Mouse (Mus musculus) hindbrain, embryonic 11.5 days (tissue): ENCODE data around the gene Krtap10-4. TPM values are rescaled to one million over a fixed set of nuclear protein-coding genes. Genes with fewer than 3 reads are reported as not detected.
A peak's percentile ranks its signal among the peaks of the same experiment; 100 is the strongest.

ENCODE experiments used
- ATAC-seq: fragments of 200-750 bp; cut with Nextera tagmentation; 2 replicates; pipeline ENCODE4 v1.8.0; 2017; ENCODE audit warnings: mild to moderate bottlenecking, moderate TSS enrichment, moderate library complexity; ENCODE audit not compliant: low FRiP score
- DNase-seq: peaks from one replicate; pipeline ENCODE4 v3.0.0-alpha.2; 2015; ENCODE audit warnings: low spot score
- H3K27ac ChIP-seq: fragments of 300-500 bp; sonication (generic); 2 replicates; pipeline ENCODE4 v1.5.1; 2014; ENCODE audit warnings: mild to moderate bottlenecking, low read depth, low read length
- H3K27me3 ChIP-seq: fragments of 300-500 bp; sonication (generic); 2 replicates; pipeline ENCODE4 v1.6.1; 2014; ENCODE audit warnings: mild to moderate bottlenecking, low read length, moderate library complexity, mixed read lengths; ENCODE audit not compliant: control insufficient read depth, insufficient read depth
- H3K36me3 ChIP-seq: fragments of 300-500 bp; sonication (generic); 2 replicates; pipeline ENCODE4 v1.6.1; 2014; ENCODE audit warnings: mild to moderate bottlenecking, low read length, moderate library complexity, mixed read lengths; ENCODE audit not compliant: control insufficient read depth, insufficient read depth
- H3K4me1 ChIP-seq: fragments of 300-500 bp; sonication (generic); replicated peaks from 2 replicates; pipeline ENCODE4 v1.6.1; 2014; ENCODE audit warnings: low read length, mixed read lengths; ENCODE audit not compliant: control insufficient read depth, insufficient read depth
- H3K4me2 ChIP-seq: fragments of 300-500 bp; sonication (generic); replicated peaks from 2 replicates; pipeline ENCODE4 v1.6.1; 2014; ENCODE audit warnings: mild to moderate bottlenecking, low read depth, low read length
- H3K4me3 ChIP-seq: fragments of 300-500 bp; sonication (generic); 2 replicates; pipeline ENCODE4 v1.5.1; 2014; ENCODE audit warnings: low read depth, low read length
- H3K9ac ChIP-seq: fragments of 300-500 bp; sonication (generic); 2 replicates; pipeline ENCODE4 v1.6.1; 2014; ENCODE audit warnings: low read depth, low read length
- H3K9me3 ChIP-seq: fragments of 300-500 bp; sonication (generic); 2 replicates; pipeline ENCODE4 v1.6.1; 2016; ENCODE audit warnings: low read length; ENCODE audit not compliant: control insufficient read depth
- WGBS: fragments of 180-500 bp; shearing (Covaris S2); extraction: QIAGEN DNeasy Blood & Tissue Kit; methylation state at CpG from one replicate; pipeline ENCODE4 v1.1.7; 2014; 5-methylcytosine and 5-hydroxymethylcytosine counted together
- polyA plus RNA-seq: library from polyadenylated mRNA; unstranded; fragments of >200 nt; fragmentation: Nextera tagmentation; extraction: Ambion mirVana; gene quantifications from 2 replicates; pipeline ENCODE4 v1.2.1, GENCODE M21; 2014

Gene Krtap10-4
- polyA plus RNA-seq, 1 experiment from 2014 or later = not detected

- DNase-seq (no peak), ATAC-seq (no peak)
- Histone ChIP-seq H3K27ac (no peak within 1 kb of the TSS), H3K9me3 (peaks cover 3% of the 10 kb centered on the region; the same call in 1 of the 2 replicates), H3K27me3 (no peaks in the 10 kb centered on the region), H3K4me2 (no peak within 1 kb of the TSS), H3K9ac (no peak within 1 kb of the TSS), H3K4me3 (no peak within 1 kb of the TSS), H3K4me1 (no peaks in the 10 kb centered on the region), H3K36me3 (no peaks in the 10 kb centered on the region)
- WGBS = 61% methylated on average over 3 of the region's 3 CpGs
Observed at GRCm38 (mm10) chr10:77846503-77846902, 19.6 kb upstream of the Krtap10-4 start, which contains the start of gene Gm36176. TSS of gene Gm36176 (plus strand) at chr10:77846803.

DNA sequence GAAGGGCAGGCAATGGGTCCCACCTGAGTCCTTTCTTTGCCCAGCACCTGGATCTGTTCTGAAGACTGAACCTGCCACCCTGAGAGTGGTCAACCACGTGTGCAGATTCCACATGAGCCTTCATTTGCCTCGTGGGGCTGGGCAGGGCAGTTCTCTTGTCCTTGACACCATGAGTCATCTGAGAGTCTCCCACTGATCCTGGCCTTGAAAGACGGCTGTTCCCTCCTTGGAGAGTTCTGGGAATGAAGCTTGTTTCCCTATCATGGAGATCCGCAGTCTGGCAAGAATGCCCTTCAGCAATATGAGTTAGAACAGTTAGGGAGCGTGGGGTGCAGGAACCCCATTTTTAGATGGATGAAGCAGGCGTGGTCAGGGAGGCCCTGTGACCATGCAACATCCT, 12.1 kb upstream of the Krtap10-4 start:
- no peak overlapping the region for H3K27ac ChIP-seq
- 0 out of 2 replicates have a peak, but pooled peaks cover 3% of the 10 kb centered on the region for H3K9me3 ChIP-seq
- no peak for DNase-seq
- H3K4me3 ChIP-seq = no peak overlapping the region
- 76% methylated on average over 6 of the region's 6 CpGs for WGBS
- no peak for ATAC-seq
- no peaks in the 10 kb centered on the region for H3K36me3 ChIP-seq
- H3K4me1 ChIP-seq = no peaks in the 10 kb centered on the region
- no peak overlapping the region for H3K4me2 ChIP-seq
- no peak overlapping the region for H3K9ac ChIP-seq
- H3K27me3 ChIP-seq = no peaks in the 10 kb centered on the region

GRCm38 (mm10) chr10:77835647-77836046, 8.8 kb upstream of the Krtap10-4 start, which contains the start of gene Krtap10-10:
TSS of gene Krtap10-10 (plus strand) at chr10:77835947.
- WGBS = 69% methylated on average over 9 of the region's 9 CpGs
- ATAC-seq = no peak

DNA sequence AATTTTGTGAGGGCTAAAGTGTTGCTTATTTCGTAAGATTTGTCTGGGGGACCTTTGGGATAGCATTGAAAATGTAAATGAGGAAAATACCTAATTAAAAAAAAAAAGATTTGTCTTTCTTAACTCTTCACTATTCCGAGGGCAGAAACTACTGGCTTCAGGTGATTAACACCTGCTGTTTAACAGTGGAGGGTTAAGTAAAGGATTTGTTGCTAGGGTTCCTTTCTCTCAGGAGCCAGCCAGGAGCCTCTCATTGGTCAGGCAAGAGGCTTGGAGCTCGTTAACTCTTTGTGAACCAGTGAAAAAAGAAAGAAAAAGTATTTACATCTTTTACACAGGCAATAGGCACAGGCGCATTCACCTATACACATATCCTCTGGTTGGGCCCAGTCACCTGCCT, 7.7 kb downstream of the Krtap10-4 start:
- H3K4me3 ChIP-seq = no peak overlapping the region
- H3K9ac ChIP-seq = no peak overlapping the region
- no peaks in the 10 kb centered on the region for H3K9me3 ChIP-seq
- no peaks in the 10 kb centered on the region for H3K27me3 ChIP-seq
- 43% methylated on average over 4 of the region's 4 CpGs for WGBS
- no peak overlapping the region for H3K27ac ChIP-seq
- H3K4me1 ChIP-seq = no peaks in the 10 kb centered on the region
- no peak for DNase-seq
- H3K4me2 ChIP-seq = no peak overlapping the region
- no peaks in the 10 kb centered on the region for H3K36me3 ChIP-seq
- ATAC-seq = no peak

More at GRCm38 (mm10) chr10:77835647-77836046, 8.8 kb upstream of the Krtap10-4 start, which contains the start of gene Krtap10-10:
- Histone ChIP-seq H3K36me3 (no peaks in the 10 kb centered on the region), H3K4me2 (no peak within 1 kb of the TSS), H3K27me3 (no peaks in the 10 kb centered on the region), H3K4me3 (no peak within 1 kb of the TSS), H3K27ac (no peak within 1 kb of the TSS), H3K9ac (no peak within 1 kb of the TSS), H3K4me1 (no peaks in the 10 kb centered on the region), H3K9me3 (no peaks in the 10 kb centered on the region)
- no peak for DNase-seq

DNA sequence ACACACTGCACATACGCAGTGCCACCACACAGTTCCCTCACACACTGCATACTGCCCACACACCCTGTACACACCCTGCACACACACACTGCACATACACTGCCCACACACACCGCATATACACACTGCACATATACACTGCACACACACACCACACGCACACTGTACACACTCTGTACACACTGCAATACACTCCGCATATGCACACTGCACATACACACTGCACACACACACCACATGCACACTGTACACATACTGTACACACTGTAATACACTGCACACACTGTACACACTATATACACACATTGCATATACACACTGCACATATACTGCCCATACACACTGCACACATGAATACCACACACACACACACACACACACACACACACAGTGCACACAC, 8.4 kb downstream of the Krtap10-4 start:
- no peak for DNase-seq
- Histone ChIP-seq H3K9me3 (no peaks in the 10 kb centered on the region), H3K9ac (no peak overlapping the region), H3K27me3 (no peaks in the 10 kb centered on the region), H3K4me1 (no peaks in the 10 kb centered on the region), H3K27ac (no peak overlapping the region), H3K4me2 (no peak overlapping the region), H3K36me3 (no peaks in the 10 kb centered on the region), H3K4me3 (no peak overlapping the region)
- ATAC-seq = no peak
- WGBS = 96% methylated on average over 4 of the region's 4 CpGs

DNA sequence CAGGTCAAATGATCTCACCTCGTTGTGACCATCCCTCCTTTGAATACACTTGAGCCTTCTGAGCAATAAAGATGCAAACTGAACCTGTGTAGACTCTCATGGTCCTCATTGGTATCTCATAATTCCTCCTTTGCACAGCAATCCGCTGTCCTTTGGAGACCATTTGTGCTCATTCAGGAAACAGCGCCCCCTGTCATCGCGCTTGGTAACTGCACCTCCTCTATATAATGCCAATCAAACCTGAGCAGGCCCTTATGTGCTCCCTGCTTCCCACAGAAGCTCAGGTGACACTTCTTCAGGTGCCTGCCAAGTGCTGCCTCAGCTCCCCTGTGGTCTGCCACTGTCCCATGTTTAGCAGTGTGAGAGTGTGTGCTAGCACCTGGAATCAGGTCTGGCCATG, 11.4 kb downstream of the Krtap10-4 start:
- Histone ChIP-seq H3K4me3 (no peak overlapping the region), H3K4me2 (no peak overlapping the region), H3K4me1 (no peaks in the 10 kb centered on the region), H3K27ac (no peak overlapping the region), H3K9ac (no peak overlapping the region), H3K27me3 (no peaks in the 10 kb centered on the region), H3K36me3 (no peaks in the 10 kb centered on the region), H3K9me3 (no peaks in the 10 kb centered on the region)
- ATAC-seq = no peak
- 26% methylated on average over 5 of the region's 5 CpGs for WGBS
- peak; percentile 58 for DNase-seq

DNA sequence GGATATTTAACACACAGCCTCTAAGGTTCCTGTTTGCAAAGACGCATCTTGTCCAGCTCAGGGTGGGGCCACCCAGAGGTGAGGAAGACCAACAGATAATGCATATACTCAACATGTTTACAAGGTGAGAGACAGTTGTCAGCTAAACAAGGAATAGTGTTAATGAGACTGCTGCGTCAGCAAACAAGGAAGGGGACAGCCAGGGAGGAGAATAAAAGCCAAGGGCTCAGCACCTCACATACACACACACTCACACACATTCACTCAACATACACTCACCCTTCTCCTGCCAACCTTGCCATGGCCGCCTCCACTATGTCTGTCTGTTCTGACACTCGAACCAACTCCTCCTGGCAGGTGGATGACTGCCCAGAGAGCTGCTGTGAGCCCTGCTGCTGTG, 12.5 kb downstream of the Krtap10-4 start, which contains the start of gene Gm2696:
Gene Gm2696, plus strand, starts transcription at position 301 of the 400 bp plus-strand sequence.
- Histone ChIP-seq H3K4me1 (no peaks in the 10 kb centered on the region), H3K9me3 (no peaks in the 10 kb centered on the region), H3K27ac (no peak within 1 kb of the TSS), H3K27me3 (no peaks in the 10 kb centered on the region), H3K4me2 (no peak within 1 kb of the TSS), H3K9ac (no peak within 1 kb of the TSS), H3K4me3 (no peak within 1 kb of the TSS), H3K36me3 (no peaks in the 10 kb centered on the region)
- whole genome bisulfite sequencing = 37% methylated on average over 4 of the region's 4 CpGs
- ATAC-seq = no peak
- no peak for DNase-seq

- H3K36me3 ChIP-seq = no peaks in the 10 kb centered on the region
- no peaks in the 10 kb centered on the region for H3K4me1 ChIP-seq
- no peak within 1 kb of the TSS for H3K4me2 ChIP-seq
- no peak within 1 kb of the TSS for H3K9ac ChIP-seq
- DNase-seq = no peak
- no peaks in the 10 kb centered on the region for H3K27me3 ChIP-seq
- no peak within 1 kb of the TSS for H3K27ac ChIP-seq
- 77% methylated on average over 5 of the region's 5 CpGs for WGBS
- H3K4me3 ChIP-seq = no peak within 1 kb of the TSS
- H3K9me3 ChIP-seq = no peaks in the 10 kb centered on the region
- no peak for ATAC-seq
Observed at GRCm38 (mm10) chr10:77811743-77812142, 15.2 kb downstream of the Krtap10-4 start, which contains the start of gene Gm9507. TSS of gene Gm9507 (minus strand) at chr10:77811843.

DNA sequence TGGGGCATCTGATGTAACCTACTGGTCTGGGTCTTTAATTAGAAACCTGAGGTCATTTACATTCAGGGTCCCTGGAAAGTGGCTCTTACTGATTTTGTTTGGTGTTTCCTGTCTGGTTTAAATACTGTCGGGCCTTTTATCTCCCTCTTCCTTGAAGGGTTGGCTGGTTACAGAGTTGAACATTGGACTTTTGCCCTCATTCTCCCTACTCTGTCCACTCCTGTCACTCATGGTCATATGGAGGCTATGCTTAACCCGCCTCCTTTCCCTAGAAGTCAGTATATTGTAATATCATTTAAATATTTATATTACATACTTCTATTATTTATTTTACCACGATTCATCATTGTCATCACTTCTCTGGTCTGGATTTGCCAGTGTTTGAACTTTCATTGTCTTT, 22.8 kb downstream of the Krtap10-4 start:
- DNase-seq (no peak), ATAC-seq (no peak)

More for the DNA sequence above, 22.8 kb downstream of the Krtap10-4 start:
- Histone ChIP-seq H3K4me3 (no peak overlapping the region), H3K9ac (no peak overlapping the region), H3K4me1 (no peaks in the 10 kb centered on the region), H3K36me3 (no peaks in the 10 kb centered on the region), H3K27ac (no peak overlapping the region), H3K9me3 (no peaks in the 10 kb centered on the region), H3K4me2 (no peak overlapping the region), H3K27me3 (no peaks in the 10 kb centered on the region)
- WGBS = 89% methylated on average over 3 of the region's 3 CpGs
